Mouse (Mus musculus): ENCODE results near the gene Dock3. TPM values are rescaled to one million over a fixed set of nuclear protein-coding genes. Genes with fewer than 3 reads are reported as not detected.

The Dock3 gene
- total RNA-seq, 2 experiments from 2014 or later, result 1.2 TPM; not detected in 1

DNA sequence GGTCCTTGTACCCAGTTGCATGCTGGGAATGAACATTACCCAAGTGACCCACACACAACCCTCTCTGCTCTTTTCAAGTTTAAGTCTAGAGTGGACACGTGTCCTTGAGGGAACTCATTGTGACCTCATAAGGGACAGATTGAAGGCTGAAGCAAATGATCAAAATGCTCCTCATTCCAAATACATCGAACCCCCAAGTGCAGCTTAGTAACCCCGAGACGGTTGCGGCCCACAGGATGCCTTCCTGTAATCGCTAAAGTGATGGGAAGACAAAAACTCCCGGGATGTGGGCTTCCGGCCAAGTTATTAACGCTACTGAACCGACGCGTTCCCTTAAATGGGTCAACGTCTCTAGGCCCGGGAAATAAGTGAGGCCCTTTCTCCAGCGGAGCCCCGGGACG is 340.4 kb downstream of the Dock3 start:
- no peak for ATAC-seq (replicated peaks; ENCODE audit: poor library complexity)

DNA sequence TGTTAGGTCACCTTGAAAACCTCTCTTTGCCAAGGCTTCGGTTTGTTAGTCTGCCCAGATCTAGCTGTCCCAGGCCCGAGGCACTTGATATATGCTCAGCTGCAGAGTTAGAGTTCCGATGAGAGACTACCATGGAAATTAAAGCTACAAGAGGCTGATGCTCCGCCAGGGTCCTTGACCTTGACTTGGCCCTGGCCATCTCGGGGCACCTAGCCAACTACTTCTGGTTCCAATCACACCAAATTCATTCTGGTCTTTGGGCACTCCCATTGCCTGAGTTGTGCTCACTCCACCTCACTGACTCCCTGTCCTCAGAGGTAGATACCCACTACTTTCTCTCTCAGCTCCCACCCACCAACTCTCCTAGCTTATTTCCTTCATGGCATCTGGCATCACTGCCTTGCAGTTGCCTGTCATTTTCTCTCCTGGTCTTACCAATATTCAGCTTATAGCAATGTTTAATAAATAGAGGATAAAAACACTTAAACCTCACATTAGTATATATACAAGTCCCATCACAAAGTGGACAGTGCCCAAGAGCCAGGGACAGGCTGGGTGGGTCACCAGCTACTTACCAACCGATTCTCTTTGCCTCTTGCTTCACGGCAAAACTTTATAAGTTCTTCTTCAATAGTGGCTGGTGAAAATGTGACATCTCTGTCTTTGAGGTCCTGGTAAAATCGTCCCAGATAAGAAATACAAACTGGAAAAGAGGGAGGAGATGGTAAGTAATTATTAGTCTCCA is 341.0 kb downstream of the Dock3 start:
- ATAC-seq (replicated peaks; ENCODE audit: poor library complexity), result no peak

GRCm38 (mm10) chr9:106889321-106889720 is 342.4 kb downstream of the Dock3 start:
- ATAC-seq (replicated peaks; ENCODE audit: poor library complexity), result no peak

GRCm38 (mm10) chr9:106888346-106888745 is 343.4 kb downstream of the Dock3 start:
- ATAC-seq (replicated peaks; ENCODE audit: poor library complexity), result no peak

- peak; percentile 64 for ATAC-seq (replicated peaks; ENCODE audit: poor library complexity)
These were observed 344.6 kb downstream of the Dock3 start, which contains the start of gene Rbm15b for GRCm38 (mm10) chr9:106886828-106887702. Gene Rbm15b, minus strand, starts transcription at chr9:106887428.

GRCm38 (mm10) chr9:106885901-106886731 is 345.6 kb downstream of the Dock3 start:
- peak; percentile 14; the same call in 1 of the 2 replicates for ATAC-seq (replicated peaks; ENCODE audit: poor library complexity)

DNA sequence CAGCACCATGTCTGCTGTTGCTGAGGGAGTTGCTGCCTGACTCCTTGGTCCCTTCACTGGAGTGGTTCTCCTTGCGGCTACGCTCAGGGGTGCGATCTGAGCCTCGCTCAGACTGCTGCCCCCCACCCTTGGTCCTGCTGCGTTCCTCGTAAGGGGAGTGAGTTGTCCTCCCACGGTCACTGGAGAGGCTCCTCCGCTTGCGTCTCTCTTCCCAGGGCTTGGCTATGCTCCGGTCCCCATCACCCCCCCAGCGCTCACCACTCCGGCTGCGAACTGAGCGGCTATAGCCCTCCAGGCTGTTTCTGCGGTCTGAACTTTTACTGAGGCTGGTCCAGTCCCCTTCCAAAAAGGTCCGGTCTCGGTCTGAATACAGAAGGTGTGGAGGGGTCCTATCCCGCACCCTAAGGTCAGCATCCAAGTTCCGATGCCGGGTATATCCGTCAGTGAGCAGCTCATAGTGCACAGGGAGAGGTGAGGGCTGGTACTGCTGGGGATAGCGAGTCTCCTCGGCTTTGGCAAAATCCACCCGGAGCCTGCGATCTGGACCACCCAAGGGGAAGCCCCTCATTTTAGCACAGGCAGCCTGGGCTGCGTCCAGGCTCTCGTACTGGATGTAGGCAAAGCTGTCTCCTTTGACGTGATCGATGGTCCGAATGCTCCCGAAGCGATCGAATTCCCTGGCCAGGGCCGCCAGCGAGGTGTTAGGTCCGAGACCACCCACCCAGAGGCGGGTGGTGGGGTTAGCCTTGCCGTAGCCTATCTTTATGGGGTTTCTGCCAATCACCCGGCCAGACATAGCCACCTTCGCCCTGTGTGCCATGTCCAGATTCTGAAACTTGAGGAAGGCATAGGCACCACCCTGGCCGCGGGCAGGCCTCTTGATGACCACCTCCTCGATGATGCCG is 346.5 kb downstream of the Dock3 start:
- no peak for ATAC-seq (replicated peaks; ENCODE audit: poor library complexity)

- ATAC-seq (replicated peaks; ENCODE audit: poor library complexity), result no peak
These were observed 347.4 kb downstream of the Dock3 start for GRCm38 (mm10) chr9:106884306-106884705.

DNA sequence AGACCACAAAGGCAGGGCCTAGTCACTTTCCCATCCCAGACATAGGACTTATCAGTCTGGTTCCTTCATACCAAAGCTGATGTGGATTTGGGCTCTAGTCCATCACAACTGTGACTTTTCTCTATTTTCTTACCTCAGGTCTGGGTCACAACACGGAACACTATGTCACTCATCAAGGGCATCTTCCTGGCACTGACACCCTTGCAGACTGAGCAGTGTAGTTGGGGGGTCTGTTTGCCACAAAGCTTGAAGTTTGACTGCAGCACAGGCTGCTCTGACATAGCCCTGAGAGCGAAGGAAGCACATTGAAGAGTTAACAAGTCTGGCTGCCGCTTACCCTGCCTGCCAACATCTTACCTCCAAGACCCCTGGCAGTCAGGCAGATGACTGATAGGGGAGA is 348.6 kb downstream of the Dock3 start:
- ATAC-seq (replicated peaks; ENCODE audit: poor library complexity), result no peak

- no peak for ATAC-seq (replicated peaks; ENCODE audit: poor library complexity)
These were observed 349.5 kb downstream of the Dock3 start for GRCm38 (mm10) chr9:106882176-106882575.

DNA sequence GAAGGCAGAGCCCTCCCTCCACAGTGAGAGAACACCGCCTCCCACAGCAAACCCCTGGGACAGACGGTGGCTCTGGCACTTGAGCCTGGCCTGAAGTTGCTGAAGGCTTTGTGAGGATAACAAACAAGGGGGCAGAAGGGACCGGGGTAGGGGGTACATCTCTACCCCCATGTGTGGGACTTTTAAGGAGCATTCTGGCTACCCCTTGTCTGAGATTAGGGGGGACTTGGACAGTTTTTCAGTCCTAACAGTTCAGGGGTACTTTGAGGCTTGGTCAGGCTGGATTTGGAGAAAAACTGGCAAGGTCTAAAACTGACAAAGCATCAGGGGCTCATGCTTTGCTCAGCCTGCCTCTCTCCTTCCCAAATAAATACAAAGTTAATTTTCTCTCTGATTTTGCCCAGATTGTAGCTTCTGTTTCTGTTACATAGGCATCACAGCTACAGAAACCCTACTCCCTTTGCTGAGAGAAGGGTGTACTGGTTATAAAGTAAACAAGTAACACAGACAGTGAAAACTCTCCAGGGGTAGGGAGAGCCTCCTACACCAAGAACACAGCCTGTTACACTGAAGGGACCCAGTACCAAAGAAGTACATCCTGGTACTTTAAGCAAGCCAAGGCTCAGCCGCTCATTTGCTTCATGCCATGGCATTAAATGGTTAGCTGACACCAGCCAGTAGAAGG is 350.5 kb downstream of the Dock3 start:
- no peak for ATAC-seq (replicated peaks; ENCODE audit: poor library complexity)

DNA sequence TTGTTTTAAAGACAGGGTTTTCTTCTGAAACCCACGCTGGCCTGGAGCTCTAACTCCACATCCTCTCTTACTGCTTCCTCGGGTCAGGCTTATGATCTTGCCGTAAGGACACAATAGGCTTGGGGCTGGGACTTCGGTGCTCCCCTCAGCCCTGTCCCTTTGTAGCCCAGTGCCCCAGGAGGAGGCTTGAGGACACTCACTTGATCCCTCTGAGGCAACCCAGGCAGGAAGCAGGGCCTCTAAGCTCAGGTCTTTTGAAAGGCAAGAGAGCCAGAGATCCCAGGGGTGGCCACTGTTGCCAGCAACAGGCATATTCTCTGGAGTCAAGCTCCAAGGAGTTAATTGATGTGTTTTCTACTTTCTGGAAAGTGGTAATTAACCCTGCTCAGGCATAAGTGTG is 352.2 kb downstream of the Dock3 start:
- ATAC-seq (replicated peaks; ENCODE audit: poor library complexity), result no peak

DNA sequence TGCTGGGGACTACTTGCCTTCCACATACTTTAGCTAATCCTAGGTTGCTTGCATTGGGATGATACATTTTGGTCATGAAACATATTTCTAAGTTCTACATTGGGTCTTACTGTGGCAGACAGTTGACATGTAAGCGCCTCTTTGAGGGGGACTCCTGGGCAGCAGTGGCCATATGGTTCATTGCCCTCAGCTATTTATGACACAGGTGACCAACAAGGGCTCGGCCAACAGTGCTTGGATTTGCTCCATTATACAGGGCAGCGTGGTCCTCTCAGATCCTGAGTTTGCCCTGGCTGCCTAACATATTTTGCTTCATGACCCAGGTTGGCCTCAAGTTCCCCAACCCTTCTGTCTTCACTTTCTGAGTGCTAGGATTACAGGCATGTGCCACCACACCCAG is 355.0 kb downstream of the Dock3 start:
- ATAC-seq (replicated peaks; ENCODE audit: poor library complexity), result no peak

GRCm38 (mm10) chr9:106874216-106874615 is 357.5 kb downstream of the Dock3 start:
- no peak for ATAC-seq (replicated peaks; ENCODE audit: poor library complexity)

GRCm38 (mm10) chr9:106858036-106858435 is 373.7 kb downstream of the Dock3 start:
- peak; percentile 58 for ATAC-seq (replicated peaks; ENCODE audit: poor library complexity)

DNA sequence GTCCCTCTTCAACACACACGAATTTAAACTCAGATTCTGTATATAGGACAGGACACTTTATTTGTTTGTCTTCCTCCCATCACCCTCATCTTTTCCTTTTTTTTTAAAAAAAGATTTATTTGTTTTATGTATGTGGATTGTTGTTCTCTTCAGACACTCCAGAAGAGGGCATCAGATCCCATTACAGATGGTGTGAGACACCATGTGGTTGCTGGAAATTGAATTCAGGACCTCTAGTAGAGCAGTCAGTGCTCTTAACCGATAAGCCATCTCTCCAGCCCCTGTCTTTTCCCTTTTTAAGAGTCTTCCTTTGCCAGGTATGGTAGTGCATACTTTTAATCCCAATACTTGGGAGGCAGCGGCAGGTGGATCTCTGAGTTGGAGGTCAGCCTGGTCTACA is 375.0 kb downstream of the Dock3 start:
- no peak for ATAC-seq (replicated peaks; ENCODE audit: poor library complexity)

Measured in megakaryocyte progenitor cell, adult 5-6 weeks (primary cell).